Mouse (Mus musculus) embryonic facial prominence, embryonic 15.5 days (tissue): ENCODE measurements around the gene AW822073. TPM values are rescaled to one million over a fixed set of nuclear protein-coding genes. Genes with fewer than 3 reads are reported as not detected.
A peak's percentile ranks its signal among the peaks of the same experiment; 100 is the strongest.
"Not testable (repeated sequence)": the region's sequence is repeated elsewhere in the genome, so short reads cannot be mapped to it uniquely, and the experiment has no call there.

Experiments used
- ATAC-seq: fragments of 200-750 bp; cut with Nextera tagmentation; 2 replicates; pipeline ENCODE4 v1.8.0; 2017; ENCODE audit warnings: low read depth, moderate TSS enrichment; ENCODE audit not compliant: insufficient number of reproducible peaks, low FRiP score, low TSS enrichment
- H3K27ac ChIP-seq: fragments of 300-500 bp; sonication (generic); replicated peaks from 2 replicates; pipeline ENCODE4 v1.5.1; 2015; ENCODE audit warnings: mild to moderate bottlenecking, inconsistent platforms
- H3K27me3 ChIP-seq: fragments of 300-500 bp; sonication (generic); 2 replicates; pipeline ENCODE4 v1.6.1; 2015; ENCODE audit warnings: inconsistent platforms
- H3K36me3 ChIP-seq: fragments of 300-500 bp; sonication (generic); 2 replicates; pipeline ENCODE4 v1.6.1; 2015; ENCODE audit warnings: mild to moderate bottlenecking, inconsistent platforms
- H3K4me1 ChIP-seq: fragments of 300-500 bp; sonication (generic); 2 replicates; pipeline ENCODE4 v1.6.1; 2015; ENCODE audit warnings: inconsistent platforms
- H3K4me2 ChIP-seq: fragments of 300-500 bp; sonication (generic); replicated peaks from 2 replicates; pipeline ENCODE4 v1.6.1; 2015; ENCODE audit warnings: mild to moderate bottlenecking, inconsistent platforms
- H3K4me3 ChIP-seq: fragments of 300-500 bp; sonication (generic); replicated peaks from 2 replicates; pipeline ENCODE4 v1.5.1; 2015; ENCODE audit warnings: mild to moderate bottlenecking, inconsistent platforms
- H3K9ac ChIP-seq: fragments of 300-500 bp; sonication (generic); 2 replicates; pipeline ENCODE4 v1.6.1; 2015; ENCODE audit warnings: inconsistent platforms
- H3K9me3 ChIP-seq: fragments of 300-500 bp; sonication (generic); replicated peaks from 2 replicates; pipeline ENCODE4 v1.6.1; 2016; ENCODE audit warnings: inconsistent platforms
- WGBS: fragments of 180-500 bp; shearing (Covaris S2); methylation state at CpG from one replicate; pipeline ENCODE4 v1.1.7; 2015; 5-methylcytosine and 5-hydroxymethylcytosine counted together
- polyA plus RNA-seq: library from polyadenylated mRNA; unstranded; fragments of >200 nt; fragmentation: Nextera tagmentation; extraction: Ambion mirVana; gene quantifications from 2 replicates; pipeline ENCODE4 v1.2.1, GENCODE M21; 2015

Gene AW822073
- polyA plus RNA-seq, 1 experiment from 2014 or later, result not detected

- not testable (repeated sequence) for H3K27ac ChIP-seq, H3K4me2 ChIP-seq, H3K36me3 ChIP-seq, H3K4me1 ChIP-seq, H3K9ac ChIP-seq, H3K27me3 ChIP-seq, H3K4me3 ChIP-seq
- H3K9me3 ChIP-seq, result peaks cover 18% of the 10 kb centered on the region
- WGBS, result 72% methylated on average over 10 of the region's 10 CpGs
- peak; percentile 27 for ATAC-seq
Observed at GRCm38 (mm10) chr10:58233054-58233739, 8.5 kb upstream of the AW822073 start.

GRCm38 (mm10) chr10:58232641-58232969 lies 7.9 kb upstream of the AW822073 start, which contains the start of gene Duxf3:
Duxf3 (minus strand) TSS chr10:58232675.
- peaks cover 18% of the 10 kb centered on the region for H3K9me3 ChIP-seq
- H3K9ac ChIP-seq, H3K27ac ChIP-seq, H3K4me2 ChIP-seq, H3K27me3 ChIP-seq, H3K4me1 ChIP-seq, H3K4me3 ChIP-seq, H3K36me3 ChIP-seq: not testable (repeated sequence)
- WGBS, result 83% methylated on average over 8 of the region's 8 CpGs
- ATAC-seq, result peak; percentile 53

- H3K36me3 ChIP-seq, H3K27ac ChIP-seq, H3K4me3 ChIP-seq, H3K4me1 ChIP-seq, H3K4me2 ChIP-seq, H3K9ac ChIP-seq, H3K27me3 ChIP-seq: not testable (repeated sequence)
- 87% methylated on average over 35 of the region's 35 CpGs for WGBS
- peak; percentile 87 for ATAC-seq
- peaks cover 18% of the 10 kb centered on the region for H3K9me3 ChIP-seq
Observed at GRCm38 (mm10) chr10:58231779-58232640, 7.3 kb upstream of the AW822073 start.

GRCm38 (mm10) chr10:58231088-58231487 lies 6.4 kb upstream of the AW822073 start:
- not testable (repeated sequence) for H3K27ac ChIP-seq, H3K9ac ChIP-seq, H3K4me1 ChIP-seq, H3K27me3 ChIP-seq, H3K36me3 ChIP-seq, H3K4me3 ChIP-seq, H3K4me2 ChIP-seq
- 80% methylated on average over 5 of the region's 7 CpGs for WGBS
- ATAC-seq, result peak; percentile 76
- peaks cover 15% of the 10 kb centered on the region for H3K9me3 ChIP-seq

- 54% methylated on average over 3 of the region's 3 CpGs for WGBS
- not testable (repeated sequence) for H3K4me3 ChIP-seq, ATAC-seq
Observed at GRCm38 (mm10) chr10:58230021-58230420, 5.3 kb upstream of the AW822073 start.

GRCm38 (mm10) chr10:58227798-58228197 lies 3.1 kb upstream of the AW822073 start:
- WGBS, result 89% methylated on average over 3 of the region's 6 CpGs

More at GRCm38 (mm10) chr10:58230021-58230420, 5.3 kb upstream of the AW822073 start:
- not testable (repeated sequence) for H3K9ac ChIP-seq, H3K4me2 ChIP-seq, H3K27ac ChIP-seq, H3K36me3 ChIP-seq, H3K27me3 ChIP-seq, H3K4me1 ChIP-seq
- peaks cover 15% of the 10 kb centered on the region for H3K9me3 ChIP-seq

GRCm38 (mm10) chr10:58226357-58226756 lies 1.6 kb upstream of the AW822073 start:
- H3K27ac ChIP-seq, H3K9ac ChIP-seq, ATAC-seq, H3K4me2 ChIP-seq, H3K4me3 ChIP-seq, H3K9me3 ChIP-seq, H3K36me3 ChIP-seq, H3K27me3 ChIP-seq, H3K4me1 ChIP-seq: not testable (repeated sequence)
- WGBS, result 77% methylated on average over 4 of the region's 4 CpGs

More at GRCm38 (mm10) chr10:58227798-58228197, 3.1 kb upstream of the AW822073 start:
- H3K4me3 ChIP-seq, H3K36me3 ChIP-seq, H3K9ac ChIP-seq, H3K4me1 ChIP-seq, H3K27ac ChIP-seq, H3K27me3 ChIP-seq, H3K4me2 ChIP-seq, ATAC-seq: not testable (repeated sequence)
- peaks cover 15% of the 10 kb centered on the region for H3K9me3 ChIP-seq

GRCm38 (mm10) chr10:58223972-58224805 lies 541 bp downstream of the AW822073 start:
- not testable (repeated sequence) for H3K4me1 ChIP-seq, H3K4me2 ChIP-seq, H3K9me3 ChIP-seq, H3K9ac ChIP-seq, H3K27ac ChIP-seq, ATAC-seq, H3K36me3 ChIP-seq, H3K4me3 ChIP-seq, H3K27me3 ChIP-seq
- WGBS, result 83% methylated on average over 31 of the region's 31 CpGs

GRCm38 (mm10) chr10:58223161-58223560 lies 1.6 kb downstream of the AW822073 start:
- H3K4me1 ChIP-seq, H3K27ac ChIP-seq, H3K36me3 ChIP-seq, H3K9ac ChIP-seq, H3K27me3 ChIP-seq, ATAC-seq, H3K4me3 ChIP-seq, H3K9me3 ChIP-seq, H3K4me2 ChIP-seq: not testable (repeated sequence)
- 84% methylated on average over 4 of the region's 6 CpGs for WGBS

GRCm38 (mm10) chr10:58221571-58221970 lies 3.2 kb downstream of the AW822073 start:
- H3K4me1 ChIP-seq, H3K4me3 ChIP-seq, H3K9me3 ChIP-seq, H3K9ac ChIP-seq, ATAC-seq, H3K27ac ChIP-seq, H3K4me2 ChIP-seq, H3K36me3 ChIP-seq, H3K27me3 ChIP-seq: not testable (repeated sequence)
- 90% methylated on average over 2 of the region's 2 CpGs for WGBS

- H3K4me3 ChIP-seq, result no peak overlapping the region
- no peaks in the 10 kb centered on the region for H3K4me1 ChIP-seq
- H3K4me2 ChIP-seq, result no peak overlapping the region
- no peaks in the 10 kb centered on the region; the same call in none of the 2 replicates for H3K9me3 ChIP-seq
- no peak overlapping the region for H3K27ac ChIP-seq
- no peak for ATAC-seq
- no peaks in the 10 kb centered on the region for H3K36me3 ChIP-seq
- 80% methylated on average over 6 of the region's 6 CpGs for WGBS
- no peak overlapping the region for H3K9ac ChIP-seq
- H3K27me3 ChIP-seq, result no peaks in the 10 kb centered on the region
Observed at GRCm38 (mm10) chr10:58220726-58221125, 4.0 kb downstream of the AW822073 start.
